Mouse (Mus musculus) testis, adult 2 months (tissue): ENCODE data around the gene D8Ertd738e. TPM values are rescaled to one million over a fixed set of nuclear protein-coding genes. Genes with fewer than 3 reads are reported as not detected.

ENCODE experiments used
- H3K27ac ChIP-seq: fragments of 200-500 bp; 2 replicates; pipeline ENCODE4 v1.5.1; 2012; ENCODE audit warnings: low read depth, low read length; ENCODE audit not compliant: control insufficient read depth, insufficient read depth
- H3K27me3 ChIP-seq: fragments of 200-500 bp; 2 replicates; pipeline ENCODE4 v1.6.1; 2012; ENCODE audit warnings: mild to moderate bottlenecking, low read length, moderate library complexity; ENCODE audit not compliant: control insufficient read depth, insufficient read depth
- H3K36me3 ChIP-seq: fragments of 200-500 bp; 2 replicates; pipeline ENCODE4 v1.6.1; 2012; ENCODE audit warnings: mild to moderate bottlenecking, low read length; ENCODE audit not compliant: control insufficient read depth, insufficient read depth
- H3K4me1 ChIP-seq: fragments of 200-500 bp; 2 replicates; pipeline ENCODE4 v1.6.1; 2012; ENCODE audit warnings: low read length; ENCODE audit not compliant: control insufficient read depth, insufficient read depth
- H3K4me3 ChIP-seq: fragments of 200-500 bp; 2 replicates; pipeline ENCODE4 v1.5.1; 2012; ENCODE audit warnings: low read depth, mild to moderate bottlenecking, low read length, moderate library complexity, mixed read lengths; ENCODE audit not compliant: control insufficient read depth
- CTCF ChIP-seq: fragments of 200-500 bp; IDR thresholded peaks from 2 replicates; pipeline ENCODE4 v1.5.1; 2012; ENCODE audit warnings: low read depth, mild to moderate bottlenecking, inconsistent platforms, low read length, moderate library complexity; ENCODE audit not compliant: control insufficient read depth, insufficient read depth, insufficient replicate concordance
- POLR2A ChIP-seq: fragments of 200-500 bp; IDR thresholded peaks from 2 replicates; pipeline ENCODE4 v1.6.1; 2012; ENCODE audit warnings: low read depth, mild to moderate bottlenecking, inconsistent platforms, low read length, moderate library complexity; ENCODE audit not compliant: control insufficient read depth
- polyA plus RNA-seq: library from polyadenylated mRNA; depleted of rRNA; stranded (reverse); fragments of >200 nt; gene quantifications from 2 replicates; pipeline ENCODE4 v1.2.3, GENCODE M21; 2012

Gene D8Ertd738e
- polyA plus RNA-seq, 1 experiment, result 104 TPM

GRCm38 (mm10) chr8:84235746-84236409 lies 13.6 kb downstream of the D8Ertd738e start:
- H3K27ac ChIP-seq, result no peak overlapping the region
- H3K27me3 ChIP-seq, result no peaks in the 10 kb centered on the region
- peak overlapping the region; percentile 93 for H3K4me3 ChIP-seq
- H3K4me1 ChIP-seq, result peaks cover 23% of the 10 kb centered on the region
- H3K36me3 ChIP-seq, result no peaks in the 10 kb centered on the region
- TF ChIP-seq CTCF, result no peak
- TF ChIP-seq POLR2A, result no peak

- H3K27ac ChIP-seq, result no peak overlapping the region
- no peak for TF ChIP-seq POLR2A
- TF ChIP-seq CTCF, result no peak
- no peaks in the 10 kb centered on the region for H3K36me3 ChIP-seq
- H3K27me3 ChIP-seq, result no peaks in the 10 kb centered on the region
- H3K4me3 ChIP-seq, result no peak overlapping the region
- H3K4me1 ChIP-seq, result peaks cover 21% of the 10 kb centered on the region
Observed at GRCm38 (mm10) chr8:84233055-84233454, 16.5 kb downstream of the D8Ertd738e start.

- H3K4me3 ChIP-seq, result no peak overlapping the region
- no peaks in the 10 kb centered on the region for H3K36me3 ChIP-seq
Observed at GRCm38 (mm10) chr8:84230735-84231134, 18.8 kb downstream of the D8Ertd738e start.

GRCm38 (mm10) chr8:84223322-84224029 lies 26.0 kb downstream of the D8Ertd738e start:
- H3K27ac ChIP-seq, result no peak overlapping the region
- H3K4me3 ChIP-seq, result no peak overlapping the region

More at GRCm38 (mm10) chr8:84230735-84231134, 18.8 kb downstream of the D8Ertd738e start:
- TF ChIP-seq POLR2A (no peak), CTCF (no peak)
- H3K4me1 ChIP-seq, result peaks cover 10% of the 10 kb centered on the region
- no peaks in the 10 kb centered on the region for H3K27me3 ChIP-seq
- H3K27ac ChIP-seq, result no peak overlapping the region

GRCm38 (mm10) chr8:84222566-84223165 lies 26.9 kb downstream of the D8Ertd738e start:
- Histone ChIP-seq H3K27ac (no peak overlapping the region), H3K36me3 (no peaks in the 10 kb centered on the region; the same call in 1 of the 2 replicates), H3K27me3 (no peaks in the 10 kb centered on the region), H3K4me3 (no peak overlapping the region), H3K4me1 (peaks cover 3% of the 10 kb centered on the region)
- no peak for TF ChIP-seq POLR2A
- TF ChIP-seq CTCF, result no peak

More at GRCm38 (mm10) chr8:84223322-84224029, 26.0 kb downstream of the D8Ertd738e start:
- Histone ChIP-seq H3K27me3 (no peaks in the 10 kb centered on the region), H3K4me1 (peaks cover 3% of the 10 kb centered on the region), H3K36me3 (no peaks in the 10 kb centered on the region; the same call in 1 of the 2 replicates)
- TF ChIP-seq POLR2A, result no peak
- TF ChIP-seq CTCF, result no peak

GRCm38 (mm10) chr8:84220105-84220504 lies 29.4 kb downstream of the D8Ertd738e start:
- Histone ChIP-seq H3K27me3 (no peaks in the 10 kb centered on the region), H3K4me1 (peaks cover 3% of the 10 kb centered on the region), H3K4me3 (no peak overlapping the region), H3K27ac (no peak overlapping the region), H3K36me3 (no peaks in the 10 kb centered on the region; the same call in 1 of the 2 replicates)
- TF ChIP-seq POLR2A, result no peak
- no peak for TF ChIP-seq CTCF

GRCm38 (mm10) chr8:84218143-84218542 lies 31.4 kb downstream of the D8Ertd738e start:
- Histone ChIP-seq H3K27me3 (no peaks in the 10 kb centered on the region), H3K4me1 (no peaks in the 10 kb centered on the region), H3K36me3 (no peaks in the 10 kb centered on the region; the same call in 1 of the 2 replicates), H3K4me3 (no peak overlapping the region), H3K27ac (no peak overlapping the region)
- TF ChIP-seq CTCF (no peak), POLR2A (no peak)
